Mouse (Mus musculus): ENCODE results near the gene Gm1527. TPM values are rescaled to one million over a fixed set of nuclear protein-coding genes. Genes with fewer than 3 reads are reported as not detected.
"Not testable (repeated sequence)": the region's sequence is repeated elsewhere in the genome, so short reads cannot be mapped to it uniquely, and the experiment has no call there.

Gene Gm1527
- not detected in 2 replicates for total RNA-seq (2017)

DNA sequence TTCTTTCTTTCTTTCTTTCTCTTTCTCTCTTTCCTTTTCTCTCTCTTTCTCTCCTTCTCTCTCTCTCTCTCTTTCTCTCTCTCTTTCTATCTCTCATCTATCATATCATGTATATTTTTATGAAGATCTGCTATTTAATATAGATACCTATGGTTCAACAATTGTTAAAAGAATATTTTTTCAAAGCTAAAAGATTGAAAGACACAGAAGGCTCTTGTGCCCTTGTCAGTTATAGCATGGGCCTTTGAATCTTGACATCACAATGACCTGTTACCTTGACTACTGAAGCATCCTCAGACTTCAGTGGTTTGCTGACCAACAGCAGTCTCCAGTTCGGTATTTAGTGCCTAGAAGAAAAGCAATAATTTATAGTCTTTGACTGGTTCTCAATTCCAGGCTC, at the start of gene Gm1527:
Gene Gm1527 (plus strand): TSS at position 301 of the 400 bp plus-strand sequence.
- ATAC-seq (replicated peaks in 1 of 2; ENCODE audit: insufficient read depth in 1 of 2, low FRiP score in 2 of 2, low TSS enrichment in 1 of 2, low read depth in 1 of 2, poor library complexity in 2 of 2, severe bottlenecking in 2 of 2) = no peak

DNA sequence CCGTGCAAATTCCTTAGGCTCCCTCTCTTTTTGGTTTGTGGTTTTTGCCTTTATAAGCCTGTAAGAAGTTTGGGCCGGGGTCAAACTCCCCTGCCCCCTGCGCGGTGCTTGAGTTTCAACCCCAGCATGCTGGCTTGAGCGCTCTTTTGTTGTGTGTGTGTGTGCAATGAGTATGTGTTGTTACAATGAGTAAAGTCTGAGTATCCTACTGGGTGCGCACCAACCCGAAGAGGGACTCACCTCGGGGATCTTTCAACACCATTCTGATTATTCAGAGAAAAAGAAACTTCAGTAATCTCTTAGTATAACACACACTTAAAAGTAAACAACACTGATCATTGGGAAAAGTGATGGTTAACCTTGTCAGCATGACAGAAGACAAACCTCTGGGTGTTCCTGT, 49.2 kb upstream of the Gm1527 start:
- no peak for ATAC-seq (replicated peaks in 1 of 2; ENCODE audit: insufficient read depth in 1 of 2, low FRiP score in 2 of 2, low TSS enrichment in 1 of 2, low read depth in 1 of 2, poor library complexity in 2 of 2, severe bottlenecking in 2 of 2)

DNA sequence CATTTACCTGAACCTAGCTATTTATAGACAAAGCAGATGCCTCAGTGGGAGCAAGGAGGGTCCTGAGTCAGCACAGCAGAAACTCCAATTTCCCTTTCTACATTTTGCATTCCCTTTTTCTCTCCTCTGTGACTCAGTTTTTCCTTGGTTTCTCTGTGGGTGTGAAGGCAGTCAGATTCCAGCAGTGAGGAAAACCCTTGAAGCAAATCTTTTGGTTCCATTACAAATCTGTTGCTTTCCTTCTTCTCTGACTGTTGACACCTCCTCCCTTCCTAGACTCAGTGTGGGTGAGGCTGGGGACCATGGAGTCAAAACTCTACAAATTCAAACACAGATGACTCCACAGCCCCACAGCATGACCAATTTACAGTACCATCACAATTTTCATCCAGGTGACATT, 45.3 kb upstream of the Gm1527 start:
- no peak for ATAC-seq (replicated peaks in 1 of 2; ENCODE audit: insufficient read depth in 1 of 2, low FRiP score in 2 of 2, low TSS enrichment in 1 of 2, low read depth in 1 of 2, poor library complexity in 2 of 2, severe bottlenecking in 2 of 2)

DNA sequence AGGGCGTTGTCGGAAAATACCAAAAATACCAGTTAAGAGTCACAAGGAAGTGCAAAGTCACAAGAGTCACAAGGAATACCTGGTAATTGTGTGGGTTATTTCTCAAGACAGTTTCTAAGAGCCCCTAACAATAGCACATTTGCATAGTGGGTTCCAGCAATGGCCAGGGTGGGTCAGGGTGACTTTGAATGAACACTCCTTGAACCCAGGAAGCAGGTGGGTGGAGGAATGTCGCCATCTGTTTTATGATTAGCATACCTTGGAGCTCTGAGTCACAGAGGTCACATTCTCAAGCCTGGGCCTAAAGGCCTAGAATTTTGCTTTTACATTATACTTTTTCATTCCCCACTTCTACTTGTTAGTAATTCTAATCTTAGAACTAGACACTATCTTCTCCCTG, 40.2 kb upstream of the Gm1527 start:
- not testable (repeated sequence) for ATAC-seq (replicated peaks in 1 of 2; ENCODE audit: insufficient read depth in 1 of 2, low FRiP score in 2 of 2, low TSS enrichment in 1 of 2, low read depth in 1 of 2, poor library complexity in 2 of 2, severe bottlenecking in 2 of 2)

DNA sequence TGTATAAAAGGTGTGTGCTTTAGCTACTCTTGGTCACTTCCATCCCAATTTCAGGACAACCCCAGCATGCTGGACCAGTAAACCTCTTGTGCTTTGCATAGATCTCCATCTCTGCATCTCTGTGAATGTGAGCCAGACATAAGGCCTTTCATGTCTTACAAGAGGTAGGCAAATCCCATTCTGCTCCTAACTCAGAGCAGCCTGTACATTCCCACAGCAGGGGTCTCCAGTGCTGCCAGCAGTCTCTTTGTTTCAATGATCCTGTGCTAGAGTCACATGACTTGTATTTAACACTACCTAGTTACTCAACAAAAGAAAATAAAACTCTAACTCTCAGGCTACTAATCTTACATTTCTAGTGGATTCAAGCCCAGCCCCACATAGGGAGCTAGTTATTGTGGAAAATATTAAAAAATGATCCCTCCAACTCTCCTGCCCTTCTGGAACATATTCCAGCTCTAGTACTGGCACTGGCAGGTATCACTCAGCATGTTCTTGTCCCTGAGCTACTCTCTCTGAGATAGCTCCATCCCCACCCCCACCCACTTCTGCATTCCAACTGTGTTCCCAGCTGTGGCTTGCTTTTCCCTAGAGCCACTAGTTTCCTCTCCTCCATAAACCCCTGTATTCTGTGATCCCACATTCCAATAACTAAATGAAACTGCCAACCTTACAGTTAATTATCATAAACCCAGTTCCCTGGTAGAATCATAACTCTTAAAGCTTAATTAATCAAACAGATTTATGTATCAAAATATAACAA, 32.6 kb upstream of the Gm1527 start:
- ATAC-seq (replicated peaks in 1 of 2; ENCODE audit: insufficient read depth in 1 of 2, low FRiP score in 2 of 2, low TSS enrichment in 1 of 2, low read depth in 1 of 2, poor library complexity in 2 of 2, severe bottlenecking in 2 of 2) = not testable (repeated sequence)

DNA sequence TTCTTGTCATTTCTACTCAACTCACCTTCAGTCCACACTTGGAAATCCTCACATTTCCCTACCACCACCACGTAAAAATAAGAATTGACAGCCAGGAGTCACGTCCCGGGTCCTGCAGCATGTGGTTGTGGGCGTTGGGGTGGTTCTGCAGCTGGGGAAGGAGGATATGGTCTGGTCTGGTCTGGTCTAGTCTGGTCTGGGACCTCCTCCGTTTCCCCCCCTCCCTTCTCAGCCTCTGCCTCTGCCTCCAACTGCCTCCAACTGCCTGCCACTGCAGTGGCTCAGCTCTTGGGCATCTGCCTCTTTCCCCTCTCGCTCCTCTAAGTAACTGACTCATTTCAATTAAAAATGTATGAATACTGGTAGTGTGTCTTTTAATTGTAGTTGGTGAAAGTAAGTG, 4.5 kb downstream of the Gm1527 start:
- ATAC-seq (replicated peaks in 1 of 2; ENCODE audit: insufficient read depth in 1 of 2, low FRiP score in 2 of 2, low TSS enrichment in 1 of 2, low read depth in 1 of 2, poor library complexity in 2 of 2, severe bottlenecking in 2 of 2) = not testable (repeated sequence)

DNA sequence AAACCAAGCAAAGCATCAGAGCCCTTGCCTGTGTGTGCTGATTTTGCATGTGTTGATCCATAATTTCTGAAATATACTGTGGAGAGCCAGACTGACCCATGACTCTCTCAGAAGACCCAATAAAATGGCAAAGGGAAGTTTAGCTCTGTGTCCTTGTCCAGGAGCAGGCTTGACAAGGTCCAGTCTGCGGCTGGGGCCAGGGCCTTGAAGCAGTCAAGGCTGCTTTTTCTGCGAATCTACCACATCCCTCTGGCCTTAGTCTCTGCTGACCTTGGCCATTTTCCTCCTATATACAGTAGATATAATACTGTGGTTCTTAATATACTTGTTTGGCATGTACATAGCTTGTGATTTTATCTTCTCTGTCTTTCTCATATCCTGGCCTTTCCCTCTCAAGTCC, 73.5 kb downstream of the Gm1527 start:
- ATAC-seq (replicated peaks in 1 of 2; ENCODE audit: insufficient read depth in 1 of 2, low FRiP score in 2 of 2, low TSS enrichment in 1 of 2, low read depth in 1 of 2, poor library complexity in 2 of 2, severe bottlenecking in 2 of 2) = no peak

DNA sequence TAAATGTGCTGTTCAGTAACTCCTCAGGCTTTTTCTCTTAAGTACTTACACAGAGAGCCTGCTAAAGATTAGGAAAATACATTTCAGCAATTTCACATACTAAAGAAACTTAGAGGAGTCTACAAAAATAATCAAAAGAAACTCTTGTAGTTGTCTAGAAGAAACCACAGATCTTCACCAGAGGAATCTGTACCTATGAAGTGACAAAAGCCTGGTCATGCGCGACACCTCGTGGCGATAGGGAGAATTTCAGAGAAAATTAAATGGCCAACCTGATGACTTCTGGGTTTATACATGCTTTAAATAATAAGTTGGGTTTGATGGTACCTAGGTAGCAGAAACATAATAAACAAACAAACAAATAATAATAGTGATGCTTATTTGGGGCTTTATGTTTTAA, 76.4 kb downstream of the Gm1527 start:
- peak; percentile 58 to 75 for ATAC-seq (replicated peaks in 1 of 2; ENCODE audit: insufficient read depth in 1 of 2, low FRiP score in 2 of 2, low TSS enrichment in 1 of 2, low read depth in 1 of 2, poor library complexity in 2 of 2, severe bottlenecking in 2 of 2)

Other genes with a start within 250 kb of the Gm1527 start
- gene Slc2a2, start 194.7 kb upstream of the Gm1527 start, total RNA-seq (2017) = 0.25 and 0.74 TPM in 2 replicates
- 4.7 and 6.7 TPM in 2 replicates for gene Eif5a2, start 111.3 kb upstream of the Gm1527 start, total RNA-seq (2017)
- 95.1 and 201 TPM in 2 replicates for gene Rpl22l1, start 87.2 kb upstream of the Gm1527 start, total RNA-seq (2017)
- gene Egfem1, start 189.4 kb downstream of the Gm1527 start, total RNA-seq (2017) = not detected in 2 replicates

Data from hematopoietic stem cell, adult 5-6 weeks (primary cell).